Mouse (Mus musculus): ENCODE measurements around the gene Phactr3. TPM values are rescaled to one million over a fixed set of nuclear protein-coding genes. Genes with fewer than 3 reads are reported as not detected.
A peak's percentile ranks its signal among the peaks of the same experiment; 100 is the strongest.
"Not testable (repeated sequence)": the region's sequence is repeated elsewhere in the genome, so short reads cannot be mapped to it uniquely, and the experiment has no call there.

The Phactr3 gene
- under 1 TPM in 2 of 3 experiments, not detected in 1; 0.11 to 0.40 TPM for polyA plus RNA-seq (2017; shearing (Covaris generic))

- ATAC-seq = no peak
Observed at GRCm38 (mm10) chr2:178118801-178119560, at the start of gene Phactr3. Phactr3 (plus strand) TSS chr2:178118975.

GRCm38 (mm10) chr2:178078166-178078717 lies 40.5 kb upstream of the Phactr3 start, which contains the start of gene Zfp931:
Zfp931 (minus strand) TSS chr2:178078476.
- not testable (repeated sequence) for ATAC-seq

- no peak for ATAC-seq
Observed at GRCm38 (mm10) chr2:178089586-178089985, 29.2 kb upstream of the Phactr3 start.

- ATAC-seq = peak; percentile 77
Observed at GRCm38 (mm10) chr2:178098021-178098420, 20.8 kb upstream of the Phactr3 start.

GRCm38 (mm10) chr2:178101957-178102356 lies 16.8 kb upstream of the Phactr3 start:
- ATAC-seq = peak; percentile 58

- no peak for ATAC-seq
Observed at GRCm38 (mm10) chr2:178117946-178118345, 829 bp upstream of the Phactr3 start.

- no peak for ATAC-seq
Observed at GRCm38 (mm10) chr2:178119561-178120355, 983 bp downstream of the Phactr3 start.

- no peak for ATAC-seq
Observed at GRCm38 (mm10) chr2:178120356-178120645, 1.5 kb downstream of the Phactr3 start.

- no peak for ATAC-seq
Observed at GRCm38 (mm10) chr2:178120651-178121374, 2.0 kb downstream of the Phactr3 start.

- no peak for ATAC-seq
Observed at GRCm38 (mm10) chr2:178121375-178121688, 2.6 kb downstream of the Phactr3 start.

GRCm38 (mm10) chr2:178121946-178122665 lies 3.3 kb downstream of the Phactr3 start:
- no peak for ATAC-seq

GRCm38 (mm10) chr2:178123466-178123865 lies 4.7 kb downstream of the Phactr3 start:
- ATAC-seq = no peak

GRCm38 (mm10) chr2:178125427-178125826 lies 6.7 kb downstream of the Phactr3 start:
- ATAC-seq = no peak

- no peak for ATAC-seq
Observed at GRCm38 (mm10) chr2:178126041-178126820, 7.5 kb downstream of the Phactr3 start.

- no peak for ATAC-seq
Observed at GRCm38 (mm10) chr2:178128594-178128993, 9.8 kb downstream of the Phactr3 start.

- no peak for ATAC-seq
Observed at GRCm38 (mm10) chr2:178129161-178129560, 10.4 kb downstream of the Phactr3 start.

GRCm38 (mm10) chr2:178129676-178130075 lies 10.9 kb downstream of the Phactr3 start:
- ATAC-seq = no peak

- ATAC-seq = no peak
Observed at GRCm38 (mm10) chr2:178130536-178130935, 11.8 kb downstream of the Phactr3 start.

GRCm38 (mm10) chr2:178131011-178131410 lies 12.2 kb downstream of the Phactr3 start:
- no peak for ATAC-seq

- ATAC-seq = no peak
Observed at GRCm38 (mm10) chr2:178131606-178132365, 13.0 kb downstream of the Phactr3 start.

GRCm38 (mm10) chr2:178135713-178136112 lies 16.9 kb downstream of the Phactr3 start:
- ATAC-seq = no peak
